Mouse (Mus musculus): Measurements from ENCODE around the gene Apom. TPM values are rescaled to one million over a fixed set of nuclear protein-coding genes. Genes with fewer than 3 reads are reported as not detected.
A peak's percentile ranks its signal among the peaks of the same experiment; 100 is the strongest.

Gene Apom
- polyA plus RNA-seq, 1 experiment from 2014 or later = 0.19 TPM

DNA sequence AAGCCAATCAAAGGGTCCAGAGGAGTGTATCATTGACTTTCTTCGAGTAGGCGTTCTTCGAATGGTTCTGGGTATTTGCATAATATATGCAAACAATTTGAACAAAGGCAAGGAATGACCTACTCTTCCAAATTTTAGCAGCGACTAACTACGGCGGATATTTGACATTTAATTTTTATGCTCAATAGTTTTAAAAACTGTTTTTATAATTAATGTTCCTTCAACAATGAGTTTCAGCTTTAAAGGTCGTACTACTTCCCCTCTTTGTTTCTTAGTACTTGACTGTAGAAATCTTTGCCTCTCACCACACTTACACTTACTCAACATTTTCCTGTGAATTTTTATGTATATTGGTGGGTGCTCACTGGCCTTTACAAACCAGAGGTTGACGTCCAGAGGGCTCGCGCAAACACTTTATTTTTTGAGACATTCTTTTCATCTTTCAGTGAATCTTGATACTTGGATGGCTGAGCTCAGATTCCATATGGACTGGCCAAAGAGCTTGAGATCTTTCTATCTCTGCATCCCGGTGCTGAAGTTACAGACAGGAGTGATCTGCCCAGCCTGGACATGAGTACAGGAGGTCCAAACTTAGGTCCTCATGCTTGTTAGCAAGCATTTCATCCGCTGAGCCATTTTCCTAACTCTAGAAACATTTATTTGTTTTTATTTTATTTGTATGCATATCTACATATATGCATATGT, 33.8 kb upstream of the Apom start:
- peak overlapping the region; percentile 96 for H3K27ac ChIP-seq (ENCODE audit: low read length)
- peaks cover 12% of the 10 kb centered on the region for H3K36me3 ChIP-seq (ENCODE audit: insufficient read depth, low read length)
- ATAC-seq = peak; percentile 82; the same call in 1 of the 2 replicates
- TF ChIP-seq EP300 (IDR thresholded peaks at IDR 0.05) (no peak; the same call in 1 of the 2 replicates), CTCF (IDR thresholded peaks at IDR 0.05) (no peak)
- no peaks in the 10 kb centered on the region for H3K9me3 ChIP-seq (ENCODE audit: low read length)
- H3K4me1 ChIP-seq (ENCODE audit: insufficient read depth, low read depth, low read length) = peaks cover 12% of the 10 kb centered on the region
- H3K4me3 ChIP-seq (ENCODE audit: low read depth, low read length) = peak overlapping the region; percentile 97
- WGBS = 14% methylated on average over 12 of the region's 12 CpGs
- no peak for DNase-seq (ENCODE audit: low spot score)
- peak overlapping the region; percentile 34; the same call in 1 of the 2 replicates for H3K9ac ChIP-seq (replicated peaks; ENCODE audit: low read depth)
- H3K4me2 ChIP-seq (replicated peaks; ENCODE audit: low read depth, low read length) = peak overlapping the region; percentile 46
- H3K27me3 ChIP-seq (replicated peaks; ENCODE audit: insufficient read depth, low read length) = no peaks in the 10 kb centered on the region

DNA sequence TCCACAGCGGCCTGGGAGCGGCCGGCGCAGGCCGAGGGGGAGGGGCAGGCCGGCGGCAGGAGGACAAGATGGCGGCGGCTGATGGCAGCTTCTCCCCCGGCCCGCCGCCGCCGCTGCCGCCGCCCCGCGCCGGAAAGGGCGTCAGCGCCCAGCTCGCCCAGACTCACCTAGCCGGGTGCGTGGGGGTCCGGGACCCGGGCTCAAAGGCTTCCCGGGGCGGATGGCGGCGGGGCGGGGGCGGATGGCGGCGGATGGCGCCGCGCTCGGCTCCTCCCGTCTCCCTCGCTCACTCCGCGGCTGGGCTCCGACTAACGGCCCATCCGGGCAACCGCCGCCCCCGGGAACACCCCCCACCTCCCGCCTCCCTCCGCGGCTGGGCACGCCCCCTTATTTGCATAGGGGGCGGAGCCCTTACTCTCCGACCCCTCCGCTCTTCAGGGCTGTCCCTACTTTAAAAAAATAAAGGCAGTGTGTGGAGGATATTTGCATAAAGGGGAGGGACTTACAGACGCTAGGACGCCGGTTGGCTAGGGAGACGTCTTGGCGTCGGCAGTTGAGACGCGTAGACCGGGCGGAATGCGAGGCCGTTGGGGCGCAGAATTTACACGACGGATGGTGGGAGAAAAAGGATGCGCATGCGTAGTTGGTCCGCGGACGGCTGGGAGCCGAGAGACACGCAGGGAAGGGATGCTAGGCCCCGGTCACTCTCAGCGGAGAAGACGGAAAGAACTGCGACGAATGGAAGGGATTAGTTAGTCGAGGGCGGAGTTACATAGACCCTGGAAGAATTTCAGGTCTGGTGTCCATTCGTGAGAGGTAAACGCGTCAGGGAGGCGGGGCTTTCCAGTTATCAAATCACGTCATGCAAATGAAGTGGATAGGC, 33.0 kb upstream of the Apom start, which contains the start of gene Prrc2a:
TSS of gene Prrc2a (minus strand) at position 330 of the 883 bp plus-strand sequence.
- Histone ChIP-seq H3K9me3 (ENCODE audit: low read length) (no peaks in the 10 kb centered on the region), H3K36me3 (ENCODE audit: insufficient read depth, low read length) (peaks cover 20% of the 10 kb centered on the region), H3K27me3 (replicated peaks; ENCODE audit: insufficient read depth, low read length) (no peaks in the 10 kb centered on the region), H3K4me2 (replicated peaks; ENCODE audit: low read depth, low read length) (peak within 1 kb of the TSS; percentile 71), H3K9ac (replicated peaks; ENCODE audit: low read depth) (peak within 1 kb of the TSS; percentile 99), H3K4me1 (ENCODE audit: insufficient read depth, low read depth, low read length) (peaks cover 12% of the 10 kb centered on the region), H3K4me3 (ENCODE audit: low read depth, low read length) (peak within 1 kb of the TSS; percentile 97), H3K27ac (ENCODE audit: low read length) (peak within 1 kb of the TSS; percentile 97)
- no peak for TF ChIP-seq EP300 (IDR thresholded peaks at IDR 0.05)
- TF ChIP-seq CTCF (IDR thresholded peaks at IDR 0.05) = 0 out of 2 replicates have a peak, but pooled peaks have one; percentile 6
- WGBS = 1% methylated on average over 40 of the region's 89 CpGs
- ATAC-seq (peak; percentile 96), DNase-seq (ENCODE audit: low spot score) (peak; percentile 100)

DNA sequence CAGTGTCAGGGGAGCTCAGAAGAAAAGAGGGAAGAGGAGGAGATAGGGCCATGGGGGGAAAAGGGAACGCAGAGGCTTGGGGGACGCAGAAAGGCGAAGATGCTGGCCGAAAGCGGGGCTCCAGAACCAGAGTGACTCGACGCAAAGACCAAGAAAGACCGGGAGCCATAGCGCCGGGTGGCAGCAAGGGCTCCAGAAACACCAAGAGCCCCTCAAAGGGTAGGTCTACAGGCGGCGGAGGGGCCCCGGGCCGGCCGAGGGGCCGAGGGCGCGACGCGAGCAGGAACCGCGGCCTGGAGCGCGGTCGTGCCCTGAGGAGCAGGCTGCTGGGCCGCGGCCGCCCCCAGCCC, 32.3 kb upstream of the Apom start:
- H3K4me3 ChIP-seq (ENCODE audit: low read depth, low read length) = peak overlapping the region; percentile 97
- peak overlapping the region; percentile 99 for H3K9ac ChIP-seq (replicated peaks; ENCODE audit: low read depth)
- peaks cover 12% of the 10 kb centered on the region for H3K4me1 ChIP-seq (ENCODE audit: insufficient read depth, low read depth, low read length)
- peak overlapping the region; percentile 71 for H3K4me2 ChIP-seq (replicated peaks; ENCODE audit: low read depth, low read length)
- peak; percentile 48 for DNase-seq (ENCODE audit: low spot score)
- no peak for TF ChIP-seq EP300 (IDR thresholded peaks at IDR 0.05)
- TF ChIP-seq CTCF (IDR thresholded peaks at IDR 0.05) = no peak
- H3K27ac ChIP-seq (ENCODE audit: low read length) = peak overlapping the region; percentile 97
- H3K36me3 ChIP-seq (ENCODE audit: insufficient read depth, low read length) = peaks cover 26% of the 10 kb centered on the region
- 0% methylated on average over 14 of the region's 28 CpGs for WGBS
- H3K27me3 ChIP-seq (replicated peaks; ENCODE audit: insufficient read depth, low read length) = no peaks in the 10 kb centered on the region
- H3K9me3 ChIP-seq (ENCODE audit: low read length) = no peaks in the 10 kb centered on the region
- no peak for ATAC-seq

DNA sequence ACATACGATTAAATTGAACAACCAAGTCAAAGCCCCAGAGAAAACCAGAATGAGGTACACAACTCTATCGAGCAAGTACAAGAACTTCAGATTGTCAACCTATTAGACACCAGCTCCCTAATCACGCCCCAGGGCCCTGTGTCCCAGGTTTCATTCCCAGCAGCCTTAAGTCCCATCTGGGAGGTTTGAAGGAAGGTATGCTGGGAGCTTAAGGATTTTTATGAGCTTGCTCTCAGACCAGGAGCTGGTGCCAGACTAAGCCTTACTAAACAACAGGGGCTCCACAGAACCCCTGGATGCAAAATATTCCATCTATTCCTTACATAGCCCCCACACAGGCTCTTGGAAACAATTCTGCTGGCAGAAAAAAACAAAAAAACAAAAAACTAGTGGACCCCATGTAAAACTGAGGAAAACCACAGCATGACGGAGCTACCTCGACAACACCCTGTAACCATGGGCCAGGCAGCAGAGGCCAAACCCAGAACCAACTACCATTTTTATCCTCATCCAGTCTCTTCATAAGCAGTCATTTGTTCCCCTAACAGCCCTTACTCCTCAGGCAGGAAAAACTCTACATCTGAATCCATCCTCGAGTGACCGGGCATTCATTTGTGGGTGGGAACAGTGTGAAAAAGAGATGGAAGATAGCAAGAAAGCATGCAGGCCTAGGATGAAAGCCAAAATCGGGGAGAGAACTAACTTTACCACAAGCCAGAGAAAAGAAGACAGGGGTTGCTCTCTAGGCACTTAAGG, 31.7 kb upstream of the Apom start:
- TF ChIP-seq EP300 (IDR thresholded peaks at IDR 0.05) (no peak), CTCF (IDR thresholded peaks at IDR 0.05) (no peak)
- Histone ChIP-seq H3K4me1 (ENCODE audit: insufficient read depth, low read depth, low read length) (peaks cover 12% of the 10 kb centered on the region), H3K4me2 (replicated peaks; ENCODE audit: low read depth, low read length) (peak overlapping the region; percentile 71), H3K27ac (ENCODE audit: low read length) (peak overlapping the region; percentile 97), H3K36me3 (ENCODE audit: insufficient read depth, low read length) (peaks cover 33% of the 10 kb centered on the region), H3K27me3 (replicated peaks; ENCODE audit: insufficient read depth, low read length) (no peaks in the 10 kb centered on the region), H3K9me3 (ENCODE audit: low read length) (no peaks in the 10 kb centered on the region), H3K9ac (replicated peaks; ENCODE audit: low read depth) (peak overlapping the region; percentile 99), H3K4me3 (ENCODE audit: low read depth, low read length) (peak overlapping the region; percentile 97)
- whole genome bisulfite sequencing = 5% methylated on average over 8 of the region's 8 CpGs
- peak; percentile 37 for DNase-seq (ENCODE audit: low spot score)
- ATAC-seq = no peak

DNA sequence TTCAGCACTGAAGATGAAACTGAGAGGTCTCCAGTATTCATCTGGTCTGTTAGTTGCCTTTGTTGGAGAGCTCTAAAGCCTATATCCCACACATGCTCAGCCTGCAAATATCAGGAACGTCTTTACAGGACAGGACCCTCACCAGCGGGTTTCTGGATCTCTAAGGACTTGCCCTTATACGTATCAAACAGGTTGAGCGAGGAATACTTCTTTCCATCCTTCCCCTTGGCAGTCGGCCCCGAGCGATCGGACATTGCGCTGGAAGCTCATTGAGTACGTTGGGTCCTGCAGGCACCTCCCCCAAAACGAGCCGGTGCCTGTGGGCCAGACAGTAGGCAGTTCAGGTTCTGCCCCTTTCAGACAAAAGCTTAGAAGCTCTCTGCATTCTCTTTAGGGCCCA, 30.9 kb upstream of the Apom start:
- Histone ChIP-seq H3K9me3 (ENCODE audit: low read length) (no peaks in the 10 kb centered on the region), H3K36me3 (ENCODE audit: insufficient read depth, low read length) (peaks cover 40% of the 10 kb centered on the region), H3K4me1 (ENCODE audit: insufficient read depth, low read depth, low read length) (peaks cover 12% of the 10 kb centered on the region), H3K27me3 (replicated peaks; ENCODE audit: insufficient read depth, low read length) (no peaks in the 10 kb centered on the region), H3K27ac (ENCODE audit: low read length) (0 out of 2 replicates have a peak overlapping the region, but pooled peaks have one; percentile 33), H3K9ac (replicated peaks; ENCODE audit: low read depth) (peak overlapping the region; percentile 99), H3K4me2 (replicated peaks; ENCODE audit: low read depth, low read length) (peak overlapping the region; percentile 71), H3K4me3 (ENCODE audit: low read depth, low read length) (peak overlapping the region; percentile 97; the same call in 1 of the 2 replicates)
- ATAC-seq (no peak), DNase-seq (ENCODE audit: low spot score) (peak; percentile 39)
- WGBS = 11% methylated on average over 12 of the region's 12 CpGs
- TF ChIP-seq CTCF (IDR thresholded peaks at IDR 0.05) (no peak), EP300 (IDR thresholded peaks at IDR 0.05) (no peak)
